Mouse (Mus musculus): ENCODE measurements around the gene Pmf1.
"Not testable (repeated sequence)": the region's sequence is repeated elsewhere in the genome, so short reads cannot be mapped to it uniquely, and the experiment has no call there.

- TF ChIP-seq EP300, CTCF (IDR thresholded peaks at IDR 0.05): not testable (repeated sequence)
Measured at GRCm38 (mm10) chr3:88381389-88382315, 28.5 kb downstream of the Pmf1 start.
